Mouse (Mus musculus): ENCODE measurements at regions not wholly inside any gene's neighbourhood (a gene's known extent, or its start where the extent isn't known, plus 50 kb on each side); places are given as distances from the start of the nearest gene placed in this dataset.

GRCm38 (mm10) chr11:50547776-50548175 is 54.1 kb upstream of the Adamts2 start:
- no peak overlapping the region for H3K4me3 ChIP-seq (ENCODE audit: control insufficient read depth, low read depth, low read length)
- H3K27ac ChIP-seq (ENCODE audit: control insufficient read depth, insufficient read depth, low read depth, low read length), result no peak overlapping the region
- H3K36me3 ChIP-seq (ENCODE audit: control insufficient read depth, insufficient read depth, low read length), result no peaks in the 10 kb centered on the region
- TF ChIP-seq CTCF (IDR thresholded peaks at IDR 0.05; ENCODE audit: control insufficient read depth, insufficient read depth, insufficient replicate concordance, low read depth, low read length), result no peak
- no peak for TF ChIP-seq POLR2A (IDR thresholded peaks at IDR 0.05; ENCODE audit: control insufficient read depth, low read depth, low read length)
- H3K27me3 ChIP-seq (ENCODE audit: control insufficient read depth, insufficient read depth, low read length), result no peaks in the 10 kb centered on the region
- H3K4me1 ChIP-seq (ENCODE audit: control insufficient read depth, insufficient read depth, low read length), result peaks cover 2% of the 10 kb centered on the region; the same call in 1 of the 2 replicates

DNA sequence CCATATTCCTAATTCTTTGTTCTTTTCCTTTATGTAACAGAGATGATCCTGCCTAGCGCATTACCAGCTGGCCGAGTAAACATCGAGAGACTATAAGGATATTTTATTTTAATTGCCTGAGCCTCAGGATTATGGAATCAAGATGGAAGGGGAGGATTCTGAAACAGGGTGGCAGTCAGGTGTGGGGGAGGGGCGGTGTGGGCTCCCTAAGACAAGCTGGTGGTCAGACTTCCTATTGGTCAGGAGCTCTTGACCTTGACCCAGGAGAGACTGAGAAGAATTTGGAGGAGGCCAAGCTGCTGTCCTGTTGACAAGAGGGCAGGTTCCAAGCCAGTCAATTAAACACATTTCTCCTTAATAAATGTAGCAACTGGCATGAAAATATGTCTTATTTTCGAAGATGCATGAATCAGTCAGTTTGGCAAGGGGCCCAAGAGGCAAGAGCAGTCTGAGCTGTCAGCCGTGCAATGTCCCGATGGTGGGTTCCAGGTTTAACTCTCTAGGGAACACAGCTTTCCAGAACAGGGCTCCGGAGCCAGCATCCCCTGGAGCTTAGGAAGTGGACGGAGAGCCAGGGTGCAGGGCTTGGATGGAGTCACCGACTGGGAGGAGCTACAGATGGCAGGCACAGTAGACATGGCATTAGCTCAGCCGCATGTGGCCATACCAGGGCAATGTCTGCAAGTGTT is 55.3 kb upstream of the Adamts2 start:
- H3K27ac ChIP-seq (ENCODE audit: control insufficient read depth, insufficient read depth, low read depth, low read length), result no peak overlapping the region
- H3K36me3 ChIP-seq (ENCODE audit: control insufficient read depth, insufficient read depth, low read length), result no peaks in the 10 kb centered on the region
- TF ChIP-seq POLR2A (IDR thresholded peaks at IDR 0.05; ENCODE audit: control insufficient read depth, low read depth, low read length) (no peak), CTCF (IDR thresholded peaks at IDR 0.05; ENCODE audit: control insufficient read depth, insufficient read depth, insufficient replicate concordance, low read depth, low read length) (no peak)
- peaks cover 2% of the 10 kb centered on the region; the same call in 1 of the 2 replicates for H3K4me1 ChIP-seq (ENCODE audit: control insufficient read depth, insufficient read depth, low read length)
- H3K4me3 ChIP-seq (ENCODE audit: control insufficient read depth, low read depth, low read length), result no peak overlapping the region
- H3K27me3 ChIP-seq (ENCODE audit: control insufficient read depth, insufficient read depth, low read length), result no peaks in the 10 kb centered on the region

DNA sequence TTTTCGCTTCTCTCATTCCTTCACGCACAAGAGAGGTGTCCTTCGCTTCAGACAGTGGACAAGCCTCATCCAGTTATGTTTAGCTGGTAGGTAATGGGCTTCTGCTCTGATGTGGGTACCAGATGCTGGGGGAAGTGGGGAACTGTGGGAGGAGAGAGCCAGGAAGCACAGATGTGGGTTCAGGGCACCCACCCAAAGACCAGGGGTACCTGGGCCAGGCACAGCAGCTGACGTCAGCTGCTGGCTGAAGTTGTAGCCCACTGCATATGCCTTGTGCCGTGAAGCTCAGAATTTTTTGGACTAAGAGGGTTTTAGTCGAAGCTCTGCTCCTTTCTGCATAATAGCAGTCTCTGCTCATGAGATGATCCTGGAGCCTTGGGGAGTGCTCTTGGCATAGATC is 56.5 kb upstream of the Adamts2 start:
- H3K4me1 ChIP-seq (ENCODE audit: control insufficient read depth, insufficient read depth, low read length), result peaks cover 2% of the 10 kb centered on the region; the same call in 1 of the 2 replicates
- H3K27me3 ChIP-seq (ENCODE audit: control insufficient read depth, insufficient read depth, low read length), result no peaks in the 10 kb centered on the region
- H3K36me3 ChIP-seq (ENCODE audit: control insufficient read depth, insufficient read depth, low read length), result no peaks in the 10 kb centered on the region
- no peak for TF ChIP-seq CTCF (IDR thresholded peaks at IDR 0.05; ENCODE audit: control insufficient read depth, insufficient read depth, insufficient replicate concordance, low read depth, low read length)
- no peak for TF ChIP-seq POLR2A (IDR thresholded peaks at IDR 0.05; ENCODE audit: control insufficient read depth, low read depth, low read length)
- no peak overlapping the region for H3K27ac ChIP-seq (ENCODE audit: control insufficient read depth, insufficient read depth, low read depth, low read length)
- H3K4me3 ChIP-seq (ENCODE audit: control insufficient read depth, low read depth, low read length), result no peak overlapping the region

- Histone ChIP-seq H3K4me3 (ENCODE audit: control insufficient read depth, low read depth, low read length) (no peak overlapping the region), H3K4me1 (ENCODE audit: control insufficient read depth, insufficient read depth, low read length) (no peaks in the 10 kb centered on the region), H3K27me3 (ENCODE audit: control insufficient read depth, insufficient read depth, low read length) (no peaks in the 10 kb centered on the region), H3K27ac (ENCODE audit: control insufficient read depth, insufficient read depth, low read depth, low read length) (peak overlapping the region; percentile 34; the same call in 1 of the 2 replicates), H3K36me3 (ENCODE audit: control insufficient read depth, insufficient read depth, low read length) (no peaks in the 10 kb centered on the region)
- TF ChIP-seq CTCF (IDR thresholded peaks at IDR 0.05; ENCODE audit: control insufficient read depth, insufficient read depth, insufficient replicate concordance, low read depth, low read length) (no peak), POLR2A (IDR thresholded peaks at IDR 0.05; ENCODE audit: control insufficient read depth, low read depth, low read length) (no peak)
These were observed 61.7 kb upstream of the Adamts2 start for GRCm38 (mm10) chr11:50540136-50540535.

DNA sequence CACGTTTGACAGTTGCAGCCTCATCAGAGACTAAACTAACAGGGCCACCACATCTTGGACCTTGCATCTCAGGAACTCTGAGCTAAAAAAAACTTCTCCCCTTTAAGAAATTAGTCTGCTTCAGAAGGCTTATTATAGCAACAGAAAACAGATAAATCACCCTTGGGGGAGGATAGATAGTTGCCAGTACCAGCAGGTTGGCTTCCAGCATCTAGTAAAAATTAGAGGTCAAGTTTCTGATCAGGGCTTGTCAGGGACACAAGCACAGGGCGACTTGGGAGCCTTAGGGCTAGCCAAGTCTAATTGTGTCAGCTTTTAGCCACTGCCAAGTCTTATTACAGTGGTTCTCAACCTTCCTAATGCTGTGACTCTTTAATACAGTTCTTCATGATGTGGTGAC is 67.6 kb upstream of the Adamts2 start:
- TF ChIP-seq POLR2A (IDR thresholded peaks at IDR 0.05; ENCODE audit: control insufficient read depth, low read depth, low read length), result no peak
- TF ChIP-seq CTCF (IDR thresholded peaks at IDR 0.05; ENCODE audit: control insufficient read depth, insufficient read depth, insufficient replicate concordance, low read depth, low read length), result no peak
- Histone ChIP-seq H3K27me3 (ENCODE audit: control insufficient read depth, insufficient read depth, low read length) (no peaks in the 10 kb centered on the region), H3K4me1 (ENCODE audit: control insufficient read depth, insufficient read depth, low read length) (no peaks in the 10 kb centered on the region), H3K4me3 (ENCODE audit: control insufficient read depth, low read depth, low read length) (no peak overlapping the region), H3K27ac (ENCODE audit: control insufficient read depth, insufficient read depth, low read depth, low read length) (no peak overlapping the region), H3K36me3 (ENCODE audit: control insufficient read depth, insufficient read depth, low read length) (no peaks in the 10 kb centered on the region)

GRCm38 (mm10) chr11:50527923-50528322 is 74.0 kb upstream of the Adamts2 start:
- H3K27me3 ChIP-seq (ENCODE audit: control insufficient read depth, insufficient read depth, low read length), result no peaks in the 10 kb centered on the region
- TF ChIP-seq CTCF (IDR thresholded peaks at IDR 0.05; ENCODE audit: control insufficient read depth, insufficient read depth, insufficient replicate concordance, low read depth, low read length) (no peak), POLR2A (IDR thresholded peaks at IDR 0.05; ENCODE audit: control insufficient read depth, low read depth, low read length) (no peak)
- no peak overlapping the region for H3K4me3 ChIP-seq (ENCODE audit: control insufficient read depth, low read depth, low read length)
- H3K36me3 ChIP-seq (ENCODE audit: control insufficient read depth, insufficient read depth, low read length), result no peaks in the 10 kb centered on the region
- no peak overlapping the region for H3K27ac ChIP-seq (ENCODE audit: control insufficient read depth, insufficient read depth, low read depth, low read length)
- H3K4me1 ChIP-seq (ENCODE audit: control insufficient read depth, insufficient read depth, low read length), result no peaks in the 10 kb centered on the region

DNA sequence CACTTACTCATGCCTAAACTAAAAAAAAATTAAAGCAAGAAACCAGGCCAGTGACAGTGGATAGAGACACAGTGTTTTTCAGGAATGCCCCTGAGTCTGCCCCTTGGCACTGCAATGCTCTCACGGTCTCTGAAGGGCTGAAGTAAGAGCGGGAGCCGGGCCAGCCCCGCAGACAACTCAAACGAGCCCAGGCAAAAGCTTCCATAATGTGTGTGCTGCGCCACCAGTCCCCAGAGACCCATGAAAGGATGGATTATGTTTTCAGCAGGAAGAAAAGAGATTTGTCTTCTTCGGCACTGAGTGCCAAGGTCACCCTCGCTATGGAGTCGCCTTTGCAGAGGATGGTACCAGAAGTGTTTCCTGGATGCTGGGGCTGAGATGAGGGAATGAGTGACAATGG is 81.7 kb upstream of the Adamts2 start:
- Histone ChIP-seq H3K27ac (ENCODE audit: control insufficient read depth, insufficient read depth, low read depth, low read length) (no peak overlapping the region), H3K4me3 (ENCODE audit: control insufficient read depth, low read depth, low read length) (no peak overlapping the region), H3K4me1 (ENCODE audit: control insufficient read depth, insufficient read depth, low read length) (no peaks in the 10 kb centered on the region), H3K36me3 (ENCODE audit: control insufficient read depth, insufficient read depth, low read length) (no peaks in the 10 kb centered on the region), H3K27me3 (ENCODE audit: control insufficient read depth, insufficient read depth, low read length) (no peaks in the 10 kb centered on the region)
- TF ChIP-seq POLR2A (IDR thresholded peaks at IDR 0.05; ENCODE audit: control insufficient read depth, low read depth, low read length) (no peak), CTCF (IDR thresholded peaks at IDR 0.05; ENCODE audit: control insufficient read depth, insufficient read depth, insufficient replicate concordance, low read depth, low read length) (no peak)
